Mouse (Mus musculus): ENCODE measurements at regions not wholly inside any gene's neighbourhood (a gene's known extent, or its start where the extent isn't known, plus 50 kb on each side); places are given as distances from the start of the nearest gene placed in this dataset.

- Histone ChIP-seq H3K27ac (ENCODE audit: low read length) (no peak overlapping the region), H3K4me2 (replicated peaks; ENCODE audit: low read depth, low read length) (no peak overlapping the region), H3K4me1 (ENCODE audit: control insufficient read depth, insufficient read depth, low read length) (no peaks in the 10 kb centered on the region), H3K27me3 (ENCODE audit: control insufficient read depth, insufficient read depth, low read length) (no peaks in the 10 kb centered on the region), H3K9ac (replicated peaks; ENCODE audit: low read depth, low read length) (no peak overlapping the region), H3K36me3 (ENCODE audit: control insufficient read depth, insufficient read depth, low read length) (no peaks in the 10 kb centered on the region), H3K4me3 (ENCODE audit: low read depth, low read length) (no peak overlapping the region), H3K9me3 (ENCODE audit: control insufficient read depth, low read depth, low read length) (no peaks in the 10 kb centered on the region)
- ATAC-seq (ENCODE audit: insufficient number of reproducible peaks, insufficient read depth, low FRiP score, low read depth) = no peak
- WGBS = 29% methylated on average over 9 of the region's 9 CpGs
Measured at GRCm38 (mm10) chr14:68182606-68183005, 1111.5 kb downstream of the Synb start.

- no peak for ATAC-seq (ENCODE audit: insufficient number of reproducible peaks, insufficient read depth, low FRiP score, low read depth)
- Histone ChIP-seq H3K27ac (ENCODE audit: low read length) (no peak overlapping the region), H3K9me3 (ENCODE audit: control insufficient read depth, low read depth, low read length) (no peaks in the 10 kb centered on the region), H3K4me3 (ENCODE audit: low read depth, low read length) (no peak overlapping the region), H3K4me1 (ENCODE audit: control insufficient read depth, insufficient read depth, low read length) (no peaks in the 10 kb centered on the region), H3K4me2 (replicated peaks; ENCODE audit: low read depth, low read length) (no peak overlapping the region), H3K27me3 (ENCODE audit: control insufficient read depth, insufficient read depth, low read length) (no peaks in the 10 kb centered on the region), H3K9ac (replicated peaks; ENCODE audit: low read depth, low read length) (no peak overlapping the region), H3K36me3 (ENCODE audit: control insufficient read depth, insufficient read depth, low read length) (no peaks in the 10 kb centered on the region)
- 85% methylated on average over 6 of the region's 6 CpGs for WGBS
Measured at GRCm38 (mm10) chr14:68181168-68181567, 1112.9 kb downstream of the Synb start.

Measured in stomach, embryonic 14.5 days (tissue).